Mouse (Mus musculus): ENCODE measurements around the gene Arpc2. TPM values are rescaled to one million over a fixed set of nuclear protein-coding genes. Genes with fewer than 3 reads are reported as not detected.

Arpc2 gene
- total and polyA plus RNA-seq, 3 experiments, result 108 to 423 (median 141) TPM

GRCm38 (mm10) chr1:74305522-74305921, 69.6 kb downstream of the Arpc2 start, which contains the start of gene Tmbim1:
Gene Tmbim1, minus strand, starts transcription at chr1:74305622.
- Histone ChIP-seq H3K9me3 (replicated peaks; ENCODE audit: insufficient read depth, low read length) (no peaks in the 10 kb centered on the region), H3K27ac (ENCODE audit: control insufficient read depth, low read depth, low read length) (no peak within 1 kb of the TSS), H3K79me2 (ENCODE audit: control insufficient read depth, insufficient read depth, low read length, poor library complexity) (peaks cover 14% of the 10 kb centered on the region), H3K27me3 (ENCODE audit: control insufficient read depth in 1 of 2, insufficient read depth in 2 of 2, low read length in 2 of 2) (no peaks in the 10 kb centered on the region), H3K36me3 (ENCODE audit: control insufficient read depth in 1 of 2, insufficient read depth in 2 of 2, low read length in 2 of 2) (peaks cover 0 to 22% of the 10 kb centered on the region in 2 experiments; a peak in 2 of 4 replicates), H3K4me3 (ENCODE audit: control insufficient read depth in 1 of 2, insufficient read depth in 1 of 2, low read depth in 2 of 2, low read length in 2 of 2) (peak within 1 kb of the TSS; percentile 91 to 94), H3K4me1 (ENCODE audit: control insufficient read depth in 1 of 2, insufficient read depth in 2 of 2, low read length in 2 of 2) (peaks cover 0 to 31% of the 10 kb centered on the region in 2 experiments; a peak in 2 of 4 replicates), H3K9ac (ENCODE audit: control insufficient read depth, low read depth, low read length, poor library complexity, severe bottlenecking) (peak within 1 kb of the TSS; percentile 86)
- TF ChIP-seq CHD2 (IDR thresholded peaks at IDR 0.05; ENCODE audit: low read length) (no peak), TCF12 (IDR thresholded peaks at IDR 0.05; ENCODE audit: low read depth, low read length) (no peak), ZMIZ1 (IDR thresholded peaks at IDR 0.05; ENCODE audit: low read depth, low read length) (no peak), NRF1 (IDR thresholded peaks at IDR 0.05; ENCODE audit: insufficient read depth, low read depth, low read length, poor library complexity, severe bottlenecking) (no peak), GABPA (IDR thresholded peaks at IDR 0.05; ENCODE audit: low read depth, low read length) (no peak), TBP (IDR thresholded peaks at IDR 0.05; ENCODE audit: low read depth, low read length) (no peak), POLR2A (IDR thresholded peaks at IDR 0.05; ENCODE audit: control insufficient read depth in 1 of 2, insufficient read depth in 1 of 2, low read depth in 1 of 2, low read length in 2 of 2, poor library complexity in 1 of 2) (no peak), POLR2AphosphoS5 (IDR thresholded peaks at IDR 0.05; ENCODE audit: borderline replicate concordance, low read depth, low read length) (no peak), ELF1 (IDR thresholded peaks at IDR 0.05; ENCODE audit: low read depth, low read length) (no peak), NELFE (IDR thresholded peaks at IDR 0.05; ENCODE audit: low read depth, low read length) (no peak), ETS1 (IDR thresholded peaks at IDR 0.05; ENCODE audit: low read depth, low read length) (no peak), EP300 (IDR thresholded peaks at IDR 0.05; ENCODE audit: low read depth in 1 of 2, low read length in 2 of 2) (no peak), UBTF (IDR thresholded peaks at IDR 0.05; ENCODE audit: borderline replicate concordance, insufficient read depth, low read depth, low read length) (no peak), SIN3A (IDR thresholded peaks at IDR 0.05; ENCODE audit: low read length) (no peak), MAX (IDR thresholded peaks at IDR 0.05; ENCODE audit: low read length) (no peak), USF2 (IDR thresholded peaks at IDR 0.05; ENCODE audit: borderline replicate concordance in 1 of 2, insufficient read depth in 1 of 2, low read depth in 1 of 2, low read length in 2 of 2) (no peak), ZKSCAN1 (IDR thresholded peaks at IDR 0.05; ENCODE audit: low read depth, low read length) (no peak), CTCF (IDR thresholded peaks at IDR 0.05 in 2 of 3, conservative IDR thresholded peaks at IDR 0.05 in 1 of 3; ENCODE audit: control insufficient read depth in 1 of 3, insufficient read depth in 1 of 3, low read depth in 2 of 3, low read length in 3 of 3, poor library complexity in 1 of 3, severe bottlenecking in 1 of 3) (no peak), MXI1 (IDR thresholded peaks at IDR 0.05; ENCODE audit: low read depth, low read length) (no peak), GATA1 (IDR thresholded peaks at IDR 0.05; ENCODE audit: low read depth, low read length) (no peak)
- no peak for DNase-seq (ENCODE audit: low read depth, low spot score)

- Histone ChIP-seq H3K27ac (ENCODE audit: control insufficient read depth, low read depth, low read length) (no peak overlapping the region), H3K36me3 (ENCODE audit: control insufficient read depth in 1 of 2, insufficient read depth in 2 of 2, low read length in 2 of 2) (peaks cover 0 to 17% of the 10 kb centered on the region in 2 experiments; a peak in 2 of 4 replicates), H3K4me3 (ENCODE audit: control insufficient read depth in 1 of 2, insufficient read depth in 1 of 2, low read depth in 2 of 2, low read length in 2 of 2) (no peak overlapping the region), H3K4me1 (ENCODE audit: control insufficient read depth in 1 of 2, insufficient read depth in 2 of 2, low read length in 2 of 2) (peaks cover 0 to 26% of the 10 kb centered on the region in 2 experiments; a peak in 2 of 4 replicates), H3K27me3 (ENCODE audit: control insufficient read depth in 1 of 2, insufficient read depth in 2 of 2, low read length in 2 of 2) (no peaks in the 10 kb centered on the region), H3K79me2 (ENCODE audit: control insufficient read depth, insufficient read depth, low read length, poor library complexity) (peaks cover 11% of the 10 kb centered on the region), H3K9me3 (replicated peaks; ENCODE audit: insufficient read depth, low read length) (no peaks in the 10 kb centered on the region), H3K9ac (ENCODE audit: control insufficient read depth, low read depth, low read length, poor library complexity, severe bottlenecking) (no peak overlapping the region)
- TF ChIP-seq ZNF384 (IDR thresholded peaks at IDR 0.05; ENCODE audit: low read depth, low read length), result peak; percentile 69
- TF ChIP-seq RAD21 (IDR thresholded peaks at IDR 0.05; ENCODE audit: low read depth, low read length), result no peak
- no peak for DNase-seq (ENCODE audit: low read depth, low spot score)
These were observed 71.3 kb downstream of the Arpc2 start for GRCm38 (mm10) chr1:74307146-74307545.

Measured in MEL (cell line).